Mouse (Mus musculus) macrophage (primary cell): Measurements from ENCODE around the gene Fam214b. TPM values are rescaled to one million over a fixed set of nuclear protein-coding genes. Genes with fewer than 3 reads are reported as not detected.
A peak's percentile ranks its signal among the peaks of the same experiment; 100 is the strongest.

Source experiments
- H3K27ac ChIP-seq: fragments of 350-480 bp; formaldehyde crosslinking; 2 replicates; pipeline ENCODE4 v1.9.0; 2021
- H3K36me3 ChIP-seq: fragments of 350-480 bp; formaldehyde crosslinking; 2 replicates; pipeline ENCODE4 v1.9.0; 2021; ENCODE audit errors: inconsistent target
- H3K4me3 ChIP-seq: fragments of 350-480 bp; formaldehyde crosslinking; 2 replicates; pipeline ENCODE4 v1.9.0; 2021; ENCODE audit errors: inconsistent target
- H3K79me2 ChIP-seq: fragments of 350-480 bp; formaldehyde crosslinking; 2 replicates; pipeline ENCODE4 v1.9.0; 2021; ENCODE audit errors: inconsistent target
- WGBS: methylation state at CpG from one replicate; pipeline ENCODE4 v1.1.7; 2026; ENCODE audit warnings: inconsistent platforms; ENCODE audit not compliant: missing documents; 5-methylcytosine and 5-hydroxymethylcytosine counted together
- polyA plus RNA-seq: library from polyadenylated mRNA; stranded (reverse); fragments of 250-400 nt; gene quantifications from 3 replicates; pipeline ENCODE4 v1.2.4, GENCODE M21; 2018; ENCODE audit warnings: inconsistent platforms

Gene Fam214b
- polyA plus RNA-seq, 1 experiment from 2014 or later, result 36.4 TPM

- Histone ChIP-seq H3K27ac (no peak overlapping the region), H3K36me3 (no peaks in the 10 kb centered on the region), H3K4me3 (peak overlapping the region; percentile 62; the same call in 1 of the 2 replicates), H3K79me2 (no peaks in the 10 kb centered on the region; the same call in 1 of the 2 replicates)
- 52% methylated on average over 5 of the region's 5 CpGs for WGBS
These were observed 587 bp upstream of the Fam214b start for GRCm38 (mm10) chr4:43046607-43047006.

DNA sequence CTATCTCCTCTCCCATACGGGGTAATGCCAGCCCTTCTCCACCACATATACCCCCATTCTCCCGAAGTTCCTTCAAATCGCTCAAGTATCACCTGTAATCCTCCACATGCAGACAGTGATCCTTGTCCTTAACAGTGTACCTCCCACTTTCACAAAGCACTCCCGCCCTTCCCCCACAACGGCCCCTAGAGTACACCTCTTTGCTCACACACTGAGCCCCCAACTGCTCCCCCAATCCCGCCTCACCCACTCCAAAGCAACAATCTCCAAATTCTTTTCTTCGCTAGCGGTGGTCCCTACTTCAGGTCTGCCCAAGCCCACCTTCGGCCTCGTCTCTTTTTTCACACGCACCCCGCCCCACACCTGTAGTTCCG is 748 bp downstream of the Fam214b start:
- Histone ChIP-seq H3K27ac (peak overlapping the region; percentile 96), H3K79me2 (no peaks in the 10 kb centered on the region; the same call in 1 of the 2 replicates), H3K36me3 (no peaks in the 10 kb centered on the region), H3K4me3 (peak overlapping the region; percentile 62)
- 8% methylated on average over 13 of the region's 13 CpGs for WGBS

DNA sequence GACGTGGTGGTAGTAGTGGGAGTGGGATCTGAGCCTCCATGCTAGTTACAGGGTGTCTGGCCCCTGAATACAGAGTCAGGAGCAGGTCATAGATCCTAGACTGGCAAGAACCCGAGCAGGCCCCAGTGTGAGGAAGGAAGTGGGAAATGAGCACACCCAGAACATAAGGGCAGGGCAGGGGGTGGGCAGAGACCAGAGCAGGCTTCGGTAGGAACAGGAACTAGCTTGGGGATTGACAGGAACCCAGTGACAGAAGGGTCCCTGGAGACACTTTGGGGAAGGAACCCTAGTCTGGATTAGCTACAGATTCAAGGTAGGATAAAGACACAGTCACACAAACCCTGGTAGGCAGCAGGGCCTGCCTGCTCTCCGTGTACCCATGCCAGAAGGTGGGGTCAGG is 1.3 kb downstream of the Fam214b start:
- no peaks in the 10 kb centered on the region for H3K36me3 ChIP-seq
- H3K27ac ChIP-seq, result peak overlapping the region; percentile 96
- H3K79me2 ChIP-seq, result peaks cover 2% of the 10 kb centered on the region
- peak overlapping the region; percentile 62 for H3K4me3 ChIP-seq
- 7% methylated on average over 4 of the region's 4 CpGs for WGBS

- H3K36me3 ChIP-seq, result no peaks in the 10 kb centered on the region
These were observed 2.2 kb downstream of the Fam214b start for GRCm38 (mm10) chr4:43043644-43044357.

DNA sequence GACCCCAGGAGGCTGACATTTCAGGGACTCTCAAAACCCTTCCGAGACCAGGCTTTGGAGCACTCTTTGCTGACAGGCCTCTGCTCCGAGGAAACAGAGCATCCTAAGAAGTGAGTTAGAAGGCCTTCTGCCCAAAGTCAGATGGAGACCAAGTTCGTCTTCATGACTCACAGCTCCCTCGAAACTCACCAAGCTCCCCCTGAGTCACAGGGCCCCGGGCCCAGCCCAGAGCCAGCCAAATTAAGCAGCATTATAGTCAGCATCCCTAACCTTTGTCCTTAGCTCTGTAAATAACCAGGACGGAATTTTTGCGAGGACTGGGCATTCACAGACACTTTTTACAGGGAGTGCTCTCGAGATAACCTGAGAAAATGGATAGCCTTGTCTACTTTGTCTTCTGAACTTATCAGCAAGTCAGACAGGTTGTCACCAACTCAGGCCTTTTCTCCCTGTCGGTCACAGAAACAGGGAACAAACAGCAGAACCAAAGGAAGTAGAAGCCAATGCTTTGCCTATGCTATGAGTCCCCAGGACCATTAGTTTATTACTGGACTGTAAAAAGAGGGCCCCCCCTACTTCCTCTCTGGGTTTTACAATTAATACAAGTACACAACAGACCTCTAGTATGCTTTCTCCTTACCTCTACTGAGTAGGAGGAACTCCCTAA is 5.0 kb downstream of the Fam214b start:
- no peak overlapping the region for H3K4me3 ChIP-seq
- WGBS, result 72% methylated on average over 9 of the region's 9 CpGs
- peaks cover 8% of the 10 kb centered on the region for H3K36me3 ChIP-seq
- H3K79me2 ChIP-seq, result peaks cover 39% of the 10 kb centered on the region
- peak overlapping the region; percentile 59 for H3K27ac ChIP-seq

More at GRCm38 (mm10) chr4:43043644-43044357, 2.2 kb downstream of the Fam214b start:
- H3K4me3 ChIP-seq, result peak overlapping the region; percentile 62
- H3K27ac ChIP-seq, result peak overlapping the region; percentile 96
- peaks cover 11% of the 10 kb centered on the region for H3K79me2 ChIP-seq
- WGBS, result 17% methylated on average over 7 of the region's 7 CpGs

- WGBS, result under 1% methylated on average over 25 of the region's 25 CpGs
- peak overlapping the region; percentile 69 for H3K27ac ChIP-seq
These were observed 5.9 kb downstream of the Fam214b start for GRCm38 (mm10) chr4:43040114-43040572.

GRCm38 (mm10) chr4:43039609-43040008 is 6.4 kb downstream of the Fam214b start:
- WGBS, result 11% methylated on average over 11 of the region's 11 CpGs
- H3K36me3 ChIP-seq, result peaks cover 19% of the 10 kb centered on the region
- H3K27ac ChIP-seq, result peak overlapping the region; percentile 69

More at GRCm38 (mm10) chr4:43040114-43040572, 5.9 kb downstream of the Fam214b start:
- Histone ChIP-seq H3K4me3 (peak overlapping the region; percentile 78), H3K36me3 (peaks cover 16% of the 10 kb centered on the region), H3K79me2 (peaks cover 40% of the 10 kb centered on the region)

GRCm38 (mm10) chr4:43038567-43039495 is 7.2 kb downstream of the Fam214b start:
- Histone ChIP-seq H3K27ac (peak overlapping the region; percentile 69), H3K79me2 (peaks cover 40% of the 10 kb centered on the region), H3K36me3 (peaks cover 27% of the 10 kb centered on the region), H3K4me3 (peak overlapping the region; percentile 78)
- 60% methylated on average over 14 of the region's 15 CpGs for WGBS

More at GRCm38 (mm10) chr4:43039609-43040008, 6.4 kb downstream of the Fam214b start:
- H3K79me2 ChIP-seq, result peaks cover 40% of the 10 kb centered on the region
- H3K4me3 ChIP-seq, result peak overlapping the region; percentile 78

GRCm38 (mm10) chr4:43037860-43038566 is 8.0 kb downstream of the Fam214b start:
- Histone ChIP-seq H3K79me2 (peaks cover 40% of the 10 kb centered on the region), H3K27ac (no peak overlapping the region), H3K4me3 (no peak overlapping the region), H3K36me3 (peaks cover 35% of the 10 kb centered on the region)
- 17% methylated on average over 3 of the region's 4 CpGs for WGBS

DNA sequence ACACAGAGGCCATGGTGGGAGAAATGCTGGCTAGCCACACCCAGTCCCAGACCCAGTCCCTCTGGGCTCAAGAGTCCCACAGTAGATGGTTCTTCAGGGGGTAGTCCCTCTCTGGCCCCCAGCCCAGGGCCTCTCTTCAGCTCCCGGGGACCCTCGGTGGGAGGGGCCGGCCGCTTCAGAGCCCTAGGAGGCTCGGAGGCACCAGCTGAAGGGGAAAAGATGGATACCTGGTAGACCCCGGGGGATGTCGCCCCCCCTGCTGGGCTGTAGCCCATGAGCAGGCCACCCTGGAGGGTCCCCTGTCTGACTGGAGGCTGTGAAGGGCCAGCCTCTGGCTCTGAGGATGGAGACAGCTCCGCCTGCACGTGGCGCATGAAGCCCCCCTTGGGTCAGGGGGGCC is 9.7 kb downstream of the Fam214b start:
- Histone ChIP-seq H3K27ac (no peak overlapping the region), H3K79me2 (peaks cover 40% of the 10 kb centered on the region), H3K36me3 (peaks cover 36% of the 10 kb centered on the region), H3K4me3 (no peak overlapping the region)
- 93% methylated on average over 10 of the region's 10 CpGs for WGBS

DNA sequence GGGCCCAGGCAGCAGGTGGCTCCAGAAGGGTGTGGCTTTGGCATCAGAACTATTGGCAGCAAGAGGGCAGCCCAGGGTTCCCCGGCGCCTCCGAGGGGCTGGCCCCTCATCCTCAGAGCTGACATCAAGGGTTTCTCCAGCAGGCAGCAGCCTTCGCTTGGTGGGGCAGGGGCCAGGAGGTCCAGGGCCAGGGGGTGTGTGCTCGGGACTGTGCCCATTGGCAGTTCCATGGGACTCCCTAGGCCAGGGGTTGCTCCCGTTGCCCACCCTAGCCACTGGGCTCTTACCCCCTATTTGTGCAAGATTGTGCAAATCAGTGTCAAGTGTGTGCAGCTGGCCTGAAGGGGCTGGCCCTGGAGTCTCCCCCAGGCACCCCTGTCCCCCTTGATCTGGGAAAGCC is 10.2 kb downstream of the Fam214b start:
- H3K4me3 ChIP-seq, result no peak overlapping the region
- WGBS, result 98% methylated on average over 6 of the region's 6 CpGs
- H3K79me2 ChIP-seq, result peaks cover 42% of the 10 kb centered on the region
- peaks cover 36% of the 10 kb centered on the region for H3K36me3 ChIP-seq
- no peak overlapping the region for H3K27ac ChIP-seq

DNA sequence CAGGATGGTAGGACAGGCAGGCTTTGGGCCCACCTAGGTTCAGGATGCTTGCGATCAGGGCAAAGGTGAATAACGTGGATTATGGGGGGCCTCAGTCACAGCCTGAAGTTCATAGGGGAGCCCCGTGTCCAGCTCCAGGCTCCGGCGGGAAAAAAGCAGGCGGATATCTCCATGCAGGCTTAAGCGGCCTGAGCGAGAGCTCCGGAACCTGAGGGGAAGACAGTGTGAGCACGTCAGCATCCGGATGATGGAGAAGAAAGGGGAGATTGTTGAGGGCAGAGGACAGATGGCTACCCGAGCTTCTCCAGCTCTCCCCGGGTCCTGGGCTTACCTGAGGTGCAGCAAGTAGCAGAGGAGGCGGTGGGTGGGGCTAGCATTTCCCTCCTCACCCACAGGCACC is 12.5 kb downstream of the Fam214b start:
- Histone ChIP-seq H3K36me3 (peaks cover 41% of the 10 kb centered on the region), H3K79me2 (peaks cover 32% of the 10 kb centered on the region)

DNA sequence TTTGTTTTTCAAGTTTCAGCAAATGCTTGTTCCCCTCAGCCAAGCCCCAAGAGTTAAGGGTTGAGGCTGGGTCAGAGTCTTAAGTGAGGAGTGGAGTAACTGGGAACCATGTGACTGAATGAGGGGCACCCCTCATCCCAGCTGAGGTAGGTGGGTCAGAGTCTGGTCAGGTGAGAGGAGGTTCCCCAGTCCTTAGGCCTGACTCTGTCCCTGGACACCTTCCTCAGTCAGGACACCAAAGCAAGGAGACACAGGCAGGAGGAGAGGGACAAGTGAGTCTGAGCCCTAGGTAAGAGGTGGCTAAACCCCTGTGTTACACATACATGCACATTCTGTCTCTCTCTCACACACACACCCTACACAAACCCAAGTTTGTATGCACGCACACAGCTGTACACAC is 13.5 kb downstream of the Fam214b start:
- Histone ChIP-seq H3K4me3 (no peak overlapping the region), H3K79me2 (peaks cover 22% of the 10 kb centered on the region), H3K27ac (no peak overlapping the region), H3K36me3 (peaks cover 50% of the 10 kb centered on the region)
- 100% methylated on average over 1 of the region's 1 CpGs for WGBS

More for the DNA sequence above, 12.5 kb downstream of the Fam214b start:
- no peak overlapping the region for H3K4me3 ChIP-seq
- no peak overlapping the region for H3K27ac ChIP-seq
- 94% methylated on average over 14 of the region's 14 CpGs for WGBS
